Mouse (Mus musculus) retina, embryonic 14.5 days (tissue): ENCODE results near the gene Myh10.
"Not testable (repeated sequence)": the region's sequence is repeated elsewhere in the genome, so short reads cannot be mapped to it uniquely, and the experiment has no call there.

Source experiments
- DNase-seq: peaks from one replicate; pipeline ENCODE4 v3.0.0-alpha.2; 2015; ENCODE audit warnings: low spot score

Myh10 gene

GRCm38 (mm10) chr11:68790720-68791119 lies 99.4 kb downstream of the Myh10 start:
- no peak for DNase-seq

- no peak for DNase-seq
Observed at GRCm38 (mm10) chr11:68791794-68792193, 100.4 kb downstream of the Myh10 start.

GRCm38 (mm10) chr11:68798258-68798657 lies 106.9 kb downstream of the Myh10 start:
- no peak for DNase-seq

- DNase-seq: peak; percentile 13
Observed at GRCm38 (mm10) chr11:68805148-68805547, 113.8 kb downstream of the Myh10 start.

GRCm38 (mm10) chr11:68807787-68808186 lies 116.4 kb downstream of the Myh10 start:
- DNase-seq: peak; percentile 81

- DNase-seq: no peak
Observed at GRCm38 (mm10) chr11:68811881-68812577, 120.7 kb downstream of the Myh10 start.

GRCm38 (mm10) chr11:68818416-68818815 lies 127.1 kb downstream of the Myh10 start:
- no peak for DNase-seq

- no peak for DNase-seq
Observed at GRCm38 (mm10) chr11:68819226-68819805, 128.0 kb downstream of the Myh10 start.

GRCm38 (mm10) chr11:68822326-68822725 lies 131.0 kb downstream of the Myh10 start:
- DNase-seq: no peak

GRCm38 (mm10) chr11:68826735-68827134 lies 135.4 kb downstream of the Myh10 start:
- no peak for DNase-seq

- not testable (repeated sequence) for DNase-seq
Observed at GRCm38 (mm10) chr11:68831580-68831979, 140.2 kb downstream of the Myh10 start.

- DNase-seq: no peak
Observed at GRCm38 (mm10) chr11:68832793-68833192, 141.4 kb downstream of the Myh10 start.

GRCm38 (mm10) chr11:68833593-68833992 lies 142.2 kb downstream of the Myh10 start:
- DNase-seq: no peak

- no peak for DNase-seq
Observed at GRCm38 (mm10) chr11:68835034-68835433, 143.7 kb downstream of the Myh10 start.

- no peak for DNase-seq
Observed at GRCm38 (mm10) chr11:68839606-68840005, 148.2 kb downstream of the Myh10 start.

- no peak for DNase-seq
Observed at GRCm38 (mm10) chr11:68850862-68851261, 159.5 kb downstream of the Myh10 start.

GRCm38 (mm10) chr11:68851644-68852485 lies 160.5 kb downstream of the Myh10 start:
- no peak for DNase-seq

GRCm38 (mm10) chr11:68852486-68852901 lies 161.1 kb downstream of the Myh10 start:
- DNase-seq: peak; percentile 57

- peak; percentile 99 for DNase-seq
Observed at GRCm38 (mm10) chr11:68852932-68853409, 161.6 kb downstream of the Myh10 start.

GRCm38 (mm10) chr11:68853611-68854401 lies 162.4 kb downstream of the Myh10 start:
- DNase-seq: no peak

- DNase-seq: no peak
Observed at GRCm38 (mm10) chr11:68854621-68855020, 163.3 kb downstream of the Myh10 start.

- DNase-seq: no peak
Observed at GRCm38 (mm10) chr11:68857329-68857728, 166.0 kb downstream of the Myh10 start.
